ENCODE assay signal across 8 mouse cellular contexts in genomic region chr3:103737778-103738571, GRCm38 (mm10). TPM values are rescaled to one million over a fixed set of nuclear protein-coding genes. Genes with fewer than 3 reads are reported as not detected.
DNase-seq lines count a peak whose midpoint lies in the region; ATAC-seq and TF ChIP-seq lines count a peak whose summit lies in the region.

Olfml3 (minus strand) TSS chr3:103738001.

- no peaks in the 10 kb centered on the region for H3K27me3 ChIP-seq in lung, embryonic 14.5 days (ENCODE audit: insufficient read depth, low read length)

- peak within 1 kb of the TSS; percentile 53 for H3K9ac ChIP-seq in lung, embryonic 14.5 days

- peak within 1 kb of the TSS; percentile 97 for H3K27ac ChIP-seq in lung, embryonic 14.5 days (ENCODE audit: low read depth)
- peak within 1 kb of the TSS; percentile 96 for H3K27ac ChIP-seq in olfactory bulb, adult 2 months (ENCODE audit: insufficient read depth, low read depth, low read length)

- peak within 1 kb of the TSS; percentile 69 for H3K4me2 ChIP-seq in lung, embryonic 14.5 days

- 0 out of 2 replicates have a peak, but pooled peaks cover 9% of the 10 kb centered on the region for H3K36me3 ChIP-seq in lung, embryonic 14.5 days (ENCODE audit: insufficient read depth)

- WGBS in lung, embryonic 14.5 days, result under 1% methylated on average over 18 of the region's 18 CpGs
- 3% methylated on average over 18 of the region's 18 CpGs for WGBS in olfactory bulb, adult 2 months

- ATAC-seq in lung, embryonic 14.5 days (ENCODE audit: insufficient read depth), result peak; percentile 86

- H3K4me1 ChIP-seq in lung, embryonic 14.5 days (ENCODE audit: insufficient read depth), result peaks cover 32% of the 10 kb centered on the region
- peaks cover 47% of the 10 kb centered on the region for H3K4me1 ChIP-seq in olfactory bulb, adult 2 months (ENCODE audit: control insufficient read depth, insufficient read depth, low read length)

- H3K9me3 ChIP-seq in lung, embryonic 14.5 days (ENCODE audit: low read depth, low read length), result no peaks in the 10 kb centered on the region

- peak; percentile 91 for DNase-seq in MN1 (ENCODE audit: low spot score)
- DNase-seq in cerebellum, adult 8-10 months, result peak; percentile 86
- DNase-seq in forelimb bud, embryonic 11.5 days (ENCODE audit: low read depth, low spot score), result peak; percentile 93
- peak; percentile 95 for DNase-seq in heart, postnatal 4 days
- DNase-seq in layer of hippocampus, adult 8-10 months (ENCODE audit: low spot score in 2 of 2), result peak; percentile 77 to 92
- peak; percentile 97 for DNase-seq in lung, embryonic 14.5 days
- peak; percentile 61 to 75 for DNase-seq in thymus, adult 18-20 months

- H3K4me3 ChIP-seq in lung, embryonic 14.5 days (ENCODE audit: low read depth, low read length), result peak within 1 kb of the TSS; percentile 35
- peak within 1 kb of the TSS; percentile 14 for H3K4me3 ChIP-seq in olfactory bulb, adult 2 months (ENCODE audit: insufficient read depth, low read depth, low read length)

- TF ChIP-seq POLR2A in olfactory bulb, adult 2 months (IDR thresholded peaks at IDR 0.05; ENCODE audit: insufficient read depth, low read depth, low read length), result no peak

- TF ChIP-seq CTCF in lung, embryonic 14.5 days (IDR thresholded peaks at IDR 0.05; ENCODE audit: low read depth), result peak; percentile 90
- peak; percentile 79 for TF ChIP-seq CTCF in olfactory bulb, adult 2 months (IDR thresholded peaks at IDR 0.05; ENCODE audit: insufficient read depth, low read depth, low read length)

RNA-seq across cellular contexts. Expression of gene Olfml3, which starts in this region (rescaled TPM):
- total RNA-seq in heart, postnatal 4 days (2021), result 10 to 100 TPM; 11.8 to 13.0 TPM
- total RNA-seq in layer of hippocampus, adult 8-10 months (2022), result 10 to 100 TPM; 13.9 to 56.8 (median 28.8) TPM
- 79.0 and 82.5 TPM in 2 replicates for polyA plus RNA-seq in lung, embryonic 14.5 days (2014; fragmentation: Nextera tagmentation; extraction: Ambion mirVana)
- polyA plus RNA-seq in olfactory bulb, adult 2 months (2012; ENCODE audit: insufficient read depth, insufficient read length, low replicate concordance, missing spikeins), result not detected in 2 replicates

Comparison
In these comparisons a context has a peak if more than half of its experiments do, and no peak if none do; other contexts are left out.
1. Peak in every context shown above with its lines: DNase-seq, ATAC-seq, H3K4me3 ChIP-seq and H3K27ac ChIP-seq.